Mouse (Mus musculus): ENCODE measurements around the gene Golga4. TPM values are rescaled to one million over a fixed set of nuclear protein-coding genes. Genes with fewer than 3 reads are reported as not detected.

Golga4 gene
- total RNA-seq, 2 experiments from 2014 or later = 99.9 to 110 TPM

DNA sequence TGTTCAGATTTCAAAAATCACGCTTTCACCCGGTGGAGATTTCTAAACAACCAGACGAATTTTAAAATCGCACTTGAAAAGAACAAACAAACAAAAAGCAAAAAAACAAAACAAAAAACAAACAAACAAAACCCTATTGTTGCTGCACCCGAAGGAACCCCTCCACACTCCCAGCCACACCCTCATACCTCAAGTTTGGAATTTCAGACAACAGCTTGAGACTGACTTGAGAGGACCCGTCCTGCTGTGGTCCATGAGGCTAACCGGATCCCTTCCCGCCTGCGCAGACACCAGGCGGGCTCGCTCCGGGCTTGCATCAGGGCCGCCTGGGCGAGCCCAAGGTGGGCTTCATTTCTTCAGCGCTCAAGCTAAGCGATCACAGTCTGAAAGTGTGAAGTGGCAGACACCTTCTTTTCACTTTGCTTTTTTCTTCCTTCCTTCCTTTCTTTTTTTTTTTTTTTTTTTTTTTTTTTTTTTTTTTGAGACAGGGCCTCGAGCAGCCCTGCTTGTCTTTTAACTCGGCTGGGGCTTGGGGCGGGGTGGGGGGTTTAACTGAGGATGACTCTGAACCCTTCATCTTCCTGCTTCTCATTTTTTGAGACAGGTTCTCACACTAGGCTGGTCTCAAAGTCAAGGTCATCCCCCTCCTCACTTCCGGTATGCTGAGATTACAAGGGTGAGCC is 17.0 kb upstream of the Golga4 start:
- DNase-seq (ENCODE audit: low spot score in 2 of 2) = no peak

- DNase-seq (ENCODE audit: low spot score in 2 of 2) = peak; percentile 40 to 62
Measured at GRCm38 (mm10) chr9:118489579-118490019, 16.5 kb upstream of the Golga4 start.

DNA sequence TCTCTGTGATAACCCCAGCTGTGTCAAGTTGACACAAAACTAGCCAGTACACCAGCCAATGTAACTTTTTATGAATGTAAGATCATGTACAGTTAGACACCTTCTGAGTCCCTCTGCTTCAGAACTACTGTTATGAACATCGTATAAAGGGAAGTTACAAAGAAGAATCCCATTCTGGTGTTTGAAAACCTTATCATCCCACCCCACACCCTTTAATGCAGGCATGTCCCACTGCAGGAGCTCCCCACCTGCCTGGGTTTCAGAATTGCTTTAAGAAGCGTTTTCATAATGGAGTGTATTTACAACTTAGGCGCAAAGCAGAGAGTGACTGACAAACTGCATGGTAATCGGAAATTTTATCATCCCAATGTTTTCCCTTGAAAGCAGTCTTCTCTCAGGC is 14.9 kb upstream of the Golga4 start:
- DNase-seq (ENCODE audit: low spot score in 2 of 2) = no peak

DNA sequence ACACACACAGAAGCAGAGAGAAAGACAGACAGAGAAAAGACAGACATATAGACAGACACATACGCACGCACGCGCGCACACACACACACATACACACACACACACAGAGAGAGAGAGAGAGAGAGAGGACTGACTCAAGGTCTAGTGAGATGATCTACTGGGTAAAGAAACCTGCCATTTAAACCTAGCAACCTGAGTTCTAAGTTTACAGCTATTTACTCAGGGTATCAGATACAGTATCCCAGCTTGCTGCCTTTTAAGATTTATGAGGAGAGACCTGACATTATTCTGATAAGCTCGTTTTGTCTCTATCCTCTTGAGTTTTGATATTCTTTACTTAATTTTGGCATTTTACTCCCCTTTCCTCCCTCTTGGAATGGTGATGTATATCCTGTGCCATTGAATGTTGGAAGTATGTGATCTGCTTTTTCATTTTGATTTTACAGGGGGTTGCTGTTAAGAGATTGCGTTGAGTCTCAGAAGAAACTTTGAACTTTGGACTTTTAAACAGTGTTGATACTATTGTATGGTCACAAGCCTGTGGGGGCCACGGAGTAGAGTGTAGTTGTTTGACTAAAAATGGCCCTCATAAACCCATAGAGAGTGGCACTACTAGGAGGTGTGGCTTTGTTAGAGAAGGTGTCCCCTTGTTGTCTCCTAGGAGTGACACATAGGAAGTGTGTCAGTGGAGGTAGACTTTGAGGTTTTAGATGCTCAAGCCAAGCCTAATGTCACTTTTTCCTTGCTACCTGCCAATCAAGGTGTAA is 13.0 kb upstream of the Golga4 start:
- no peak for DNase-seq (ENCODE audit: low spot score in 2 of 2)

GRCm38 (mm10) chr9:118494106-118494505 is 12.0 kb upstream of the Golga4 start:
- no peak for DNase-seq (ENCODE audit: low spot score in 2 of 2)

DNA sequence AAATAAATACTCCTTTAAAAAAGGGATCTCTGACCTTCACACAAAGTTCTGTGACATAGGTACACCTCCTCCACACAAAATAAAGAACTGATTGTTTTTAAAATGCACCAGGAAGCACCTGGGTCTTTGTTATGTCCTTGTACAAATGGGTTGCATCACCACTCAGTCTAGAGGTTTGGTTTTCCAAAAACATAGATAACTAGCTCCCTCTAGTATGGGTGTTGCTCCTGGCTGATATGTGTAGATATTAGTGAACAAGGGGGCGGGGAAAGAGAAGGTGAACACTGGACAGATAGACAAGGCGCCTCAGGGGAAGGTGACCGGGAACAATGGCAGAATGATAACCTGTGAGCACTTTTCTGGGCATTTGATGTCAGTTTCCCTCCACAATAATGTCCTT is 10.1 kb upstream of the Golga4 start:
- DNase-seq (ENCODE audit: low spot score in 2 of 2) = no peak

GRCm38 (mm10) chr9:118496952-118497351 is 9.1 kb upstream of the Golga4 start:
- no peak for DNase-seq (ENCODE audit: low spot score in 2 of 2)

DNA sequence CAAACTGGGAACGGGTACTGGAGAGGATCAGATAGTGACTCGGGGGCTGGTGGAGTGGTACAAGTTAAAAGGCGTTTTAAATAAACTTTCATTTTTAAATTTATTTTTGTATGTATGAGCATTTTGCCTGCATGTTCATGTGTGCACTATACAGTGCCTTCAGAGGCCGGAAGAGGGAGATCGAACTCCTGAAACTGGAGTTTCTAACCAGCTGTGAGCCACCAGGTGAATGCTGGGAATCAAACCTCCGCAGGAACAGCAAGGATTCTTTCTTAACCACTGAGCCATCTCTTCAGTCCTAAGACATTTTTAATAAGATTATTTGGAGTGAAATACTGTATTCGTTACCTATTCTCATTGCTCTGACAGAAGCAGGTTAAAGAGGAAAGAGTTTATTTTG is 8.0 kb upstream of the Golga4 start:
- DNase-seq (ENCODE audit: low spot score in 2 of 2) = no peak

GRCm38 (mm10) chr9:118500963-118501362 is 5.1 kb upstream of the Golga4 start:
- no peak for DNase-seq (ENCODE audit: low spot score in 2 of 2)

- no peak for DNase-seq (ENCODE audit: low spot score in 2 of 2)
Measured at GRCm38 (mm10) chr9:118504656-118505055, 1.4 kb upstream of the Golga4 start.

DNA sequence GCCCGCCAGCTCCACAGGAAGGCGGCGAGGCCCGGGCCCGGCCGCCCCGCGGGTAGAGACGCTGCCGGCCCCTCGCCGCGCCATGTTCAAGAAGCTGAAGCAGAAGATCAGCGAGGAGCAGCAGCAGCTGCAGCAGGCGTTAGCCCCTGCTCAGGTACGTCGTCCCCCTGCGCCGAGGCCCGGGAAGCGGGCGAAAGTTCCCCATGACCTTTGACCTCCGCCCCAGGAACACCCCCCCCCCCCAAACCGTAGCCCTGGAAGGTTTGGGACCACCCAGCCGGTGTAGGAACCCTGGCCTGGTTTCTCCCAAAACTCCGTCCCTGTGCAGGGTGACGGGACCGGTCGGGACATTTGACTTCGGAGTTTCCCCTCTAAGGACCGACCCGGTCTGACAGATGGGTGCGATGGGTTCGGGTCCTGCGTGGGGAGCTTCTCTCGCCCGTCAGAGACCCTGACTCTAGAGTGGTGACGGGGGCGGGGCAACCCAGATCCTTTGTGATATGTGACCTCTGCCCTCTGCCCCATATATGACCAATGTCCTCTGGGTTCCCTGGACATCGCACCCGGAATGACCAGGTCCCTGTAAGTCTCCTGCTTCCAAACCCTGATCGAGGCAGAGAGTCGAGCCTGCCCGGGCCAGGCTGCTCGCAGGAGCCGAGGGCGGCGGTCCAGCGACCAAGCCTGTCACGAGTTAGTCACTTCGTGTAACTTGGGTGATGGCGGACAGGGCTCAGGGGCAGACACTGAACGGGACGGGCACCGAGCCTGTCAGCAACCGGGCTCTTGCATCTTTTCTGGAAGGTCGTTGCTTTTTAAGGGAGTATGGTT is 551 bp downstream of the Golga4 start:
- DNase-seq (ENCODE audit: low spot score in 2 of 2) = peak in 1 of 2 experiments; percentile 21

- no peak for DNase-seq (ENCODE audit: low spot score in 2 of 2)
Measured at GRCm38 (mm10) chr9:118507552-118507951, 1.5 kb downstream of the Golga4 start.

DNA sequence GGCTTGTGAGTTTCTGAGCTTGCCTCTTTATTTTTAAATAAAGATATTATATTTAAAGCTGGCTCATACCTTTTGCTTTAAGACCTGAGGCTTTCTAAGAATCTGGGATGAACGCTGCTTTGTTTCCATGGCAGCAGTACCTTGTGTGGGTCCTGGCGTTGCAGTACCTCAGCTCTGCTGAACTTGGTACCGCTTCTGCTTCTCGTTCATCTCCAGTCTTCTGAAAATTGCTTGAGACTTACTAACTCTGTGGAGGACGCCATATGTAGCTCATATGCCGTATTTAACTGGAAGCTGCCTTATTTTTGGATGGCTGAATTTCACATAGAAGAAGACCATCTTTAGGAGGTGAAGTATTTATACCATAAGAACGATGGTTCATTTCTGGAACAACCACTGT is 2.5 kb downstream of the Golga4 start:
- no peak for DNase-seq (ENCODE audit: low spot score in 2 of 2)

- no peak for DNase-seq (ENCODE audit: low spot score in 2 of 2)
Measured at GRCm38 (mm10) chr9:118510941-118511690, 5.0 kb downstream of the Golga4 start.

- no peak for DNase-seq (ENCODE audit: low spot score in 2 of 2)
Measured at GRCm38 (mm10) chr9:118512681-118513233, 6.7 kb downstream of the Golga4 start.

DNA sequence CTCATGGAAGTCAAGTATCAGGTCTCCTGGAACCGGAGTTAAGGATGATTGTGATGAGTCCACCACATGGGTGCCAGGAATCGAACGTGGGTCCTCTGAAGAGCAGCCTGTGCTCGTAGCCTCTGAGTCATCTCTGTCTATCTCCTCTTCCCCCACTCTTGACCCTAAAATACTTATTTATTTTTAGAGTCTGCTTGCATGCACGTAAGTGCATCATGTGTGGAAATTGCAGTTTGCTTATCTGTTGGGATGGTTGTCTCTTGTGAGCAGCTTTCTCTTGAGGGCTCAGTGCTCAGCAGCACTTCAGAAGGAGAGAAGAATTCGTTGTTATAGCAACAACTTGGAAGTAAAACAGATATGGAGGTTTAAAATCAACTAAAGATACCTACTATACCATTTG is 9.4 kb downstream of the Golga4 start:
- DNase-seq (ENCODE audit: low spot score in 2 of 2) = no peak

DNA sequence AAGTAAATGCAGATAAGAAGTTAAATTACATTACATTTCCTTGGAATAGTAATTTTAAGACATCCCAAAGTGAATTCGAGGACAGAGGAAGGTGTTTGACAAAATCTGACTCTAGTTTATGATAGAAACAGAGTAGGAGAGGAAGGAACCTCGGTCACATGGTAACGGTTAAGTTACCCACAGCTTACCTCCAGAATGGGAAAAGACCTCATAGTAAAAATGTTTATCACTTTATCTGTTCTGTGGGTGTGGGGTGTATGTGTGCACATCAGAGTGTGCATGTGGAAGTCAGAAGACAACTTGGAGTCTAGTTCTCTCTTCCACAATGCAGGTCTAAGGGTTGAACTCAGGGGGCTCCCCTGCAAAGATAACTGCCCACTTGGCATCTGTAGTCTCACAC is 10.1 kb downstream of the Golga4 start:
- DNase-seq (ENCODE audit: low spot score in 2 of 2) = no peak

- DNase-seq (ENCODE audit: low spot score in 2 of 2) = no peak
Measured at GRCm38 (mm10) chr9:118517619-118518018, 11.6 kb downstream of the Golga4 start.

DNA sequence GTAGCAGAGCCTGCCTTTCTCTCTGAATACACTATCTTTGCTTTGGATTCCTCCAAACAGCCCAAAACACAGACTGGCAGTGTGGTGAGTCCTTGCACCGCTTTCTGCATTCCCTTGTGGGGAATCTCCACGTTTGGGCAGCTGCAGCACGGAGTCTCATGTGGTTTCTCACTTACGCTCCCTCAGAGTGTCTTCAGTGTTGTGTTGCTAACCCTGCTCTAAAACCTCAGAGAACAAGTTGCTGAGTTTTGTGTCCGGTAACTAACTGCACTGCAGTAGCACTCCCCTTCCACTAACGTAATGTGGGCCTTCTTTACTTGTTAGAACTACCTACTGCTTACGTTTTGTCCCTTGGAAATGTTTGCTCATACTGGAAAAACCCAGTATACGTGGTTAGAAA is 13.0 kb downstream of the Golga4 start:
- no peak for DNase-seq (ENCODE audit: low spot score in 2 of 2)

DNA sequence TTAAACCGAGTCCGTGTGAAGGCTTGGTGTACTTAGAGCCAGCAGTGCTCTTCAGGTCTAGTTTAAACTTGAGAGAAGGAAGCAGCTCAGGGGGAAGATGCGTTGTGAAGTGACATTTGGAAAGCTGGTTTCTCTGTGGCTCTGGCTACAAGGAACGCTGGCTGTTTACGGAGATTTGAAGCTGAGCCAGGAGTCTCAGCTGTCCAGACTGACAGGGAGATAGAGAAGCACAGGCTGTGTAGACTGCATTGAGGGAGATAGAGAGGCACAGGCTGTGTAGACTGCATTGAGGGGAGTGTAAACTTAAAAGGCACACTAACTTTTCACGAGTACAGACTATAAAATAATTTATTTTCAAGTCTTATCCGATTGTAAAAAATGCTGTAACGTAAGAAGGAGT is 13.9 kb downstream of the Golga4 start:
- DNase-seq (ENCODE audit: low spot score in 2 of 2) = no peak

- no peak for DNase-seq (ENCODE audit: low spot score in 2 of 2)
Measured at GRCm38 (mm10) chr9:118520858-118521257, 14.8 kb downstream of the Golga4 start.
